ENCODE assay signal across 8 mouse cellular contexts in the genomic region with DNA sequence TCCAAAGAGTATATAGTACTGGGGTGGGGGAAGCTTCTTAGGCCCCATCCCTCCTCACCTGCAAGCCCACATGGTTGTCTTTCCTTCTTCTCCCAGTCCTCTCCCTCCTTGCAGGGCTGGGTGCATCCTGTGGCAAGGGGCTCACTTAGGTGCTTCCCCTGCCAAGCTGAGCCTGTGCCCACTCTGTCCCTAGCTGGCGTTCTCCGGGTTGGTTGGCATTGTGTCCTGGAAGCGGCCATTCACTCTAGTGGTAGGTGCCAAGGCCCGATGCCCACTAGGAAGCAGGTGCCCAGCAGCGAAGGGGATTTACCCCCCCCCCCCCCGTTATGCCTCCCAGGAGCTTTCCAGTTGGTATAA. TPM values are rescaled to one million over a fixed set of nuclear protein-coding genes. Genes with fewer than 3 reads are reported as not detected.
DNase-seq lines count a peak whose midpoint lies in the region; ATAC-seq and TF ChIP-seq lines count a peak whose summit lies in the region.

No protein-coding gene starts in this region.

- no peaks in the 10 kb centered on the region; the same call in 1 of the 2 replicates for H3K27me3 ChIP-seq in heart, embryonic 15.5 days
- H3K27me3 ChIP-seq in forebrain, embryonic 11.5 days (ENCODE audit: control insufficient read depth, insufficient read depth, low read length): no peaks in the 10 kb centered on the region
- H3K27me3 ChIP-seq in liver, embryonic 13.5 days: peaks cover 14% of the 10 kb centered on the region

- no peaks in the 10 kb centered on the region for H3K9me3 ChIP-seq in heart, embryonic 15.5 days (replicated peaks)
- H3K9me3 ChIP-seq in ES-E14 (ENCODE audit: control insufficient read depth, insufficient read depth, low read depth, low read length): no peaks in the 10 kb centered on the region
- no peaks in the 10 kb centered on the region for H3K9me3 ChIP-seq in forebrain, embryonic 11.5 days (ENCODE audit: control insufficient read depth, low read length)
- H3K9me3 ChIP-seq in liver, embryonic 13.5 days (replicated peaks): no peaks in the 10 kb centered on the region

- H3K4me2 ChIP-seq in heart, embryonic 15.5 days: peak overlapping the region; percentile 91
- peak overlapping the region; percentile 97 for H3K4me2 ChIP-seq in forebrain, embryonic 11.5 days (ENCODE audit: low read depth, low read length, severe bottlenecking)
- peak overlapping the region; percentile 86 for H3K4me2 ChIP-seq in liver, embryonic 13.5 days

- DNase-seq in heart, adult 9 months (ENCODE audit: low spot score in 2 of 2): no peak
- DNase-seq in ES-E14 (ENCODE audit: low read depth, low spot score) (no peak), MN1 (ENCODE audit: low spot score) (no peak)
- DNase-seq in forebrain, embryonic 11.5 days (ENCODE audit: low spot score): no peak
- no peak for DNase-seq in liver, embryonic 13.5 days
- DNase-seq in urinary bladder, postnatal 36 days (ENCODE audit: low spot score in 2 of 2): no peak
- DNase-seq in lung, adult 2 months: no peak

- H3K4me1 ChIP-seq in heart, embryonic 15.5 days (replicated peaks): peaks cover 21% of the 10 kb centered on the region
- H3K4me1 ChIP-seq in ES-E14 (ENCODE audit: control insufficient read depth in 2 of 2, insufficient read depth in 2 of 2, low read length in 2 of 2, poor library complexity in 1 of 2): peaks cover 5 to 26% of the 10 kb centered on the region in 2 experiments; a peak in 3 of 4 replicates
- peaks cover 24% of the 10 kb centered on the region for H3K4me1 ChIP-seq in forebrain, embryonic 11.5 days (replicated peaks; ENCODE audit: control insufficient read depth, insufficient read depth, low read length)
- H3K4me1 ChIP-seq in liver, embryonic 13.5 days (replicated peaks): peaks cover 59% of the 10 kb centered on the region
- peaks cover 7% of the 10 kb centered on the region; the same call in 1 of the 2 replicates for H3K4me1 ChIP-seq in lung, adult 2 months (ENCODE audit: control insufficient read depth, insufficient read depth, low read length)

- in situ Hi-C loops in ES-E14 (cut with MboI; ENCODE audit: low sequenced_read_pairs in 2 of 2, unreplicated experiment in 2 of 2): no loop called here

- ATAC-seq in heart, embryonic 15.5 days (replicated peaks; ENCODE audit: insufficient number of reproducible peaks, insufficient read depth, low FRiP score, low read depth): no peak
- no peak for ATAC-seq in forebrain, embryonic 11.5 days (replicated peaks; ENCODE audit: low FRiP score)
- no peak for ATAC-seq in liver, embryonic 13.5 days (ENCODE audit: low read depth)

- no peak for TF ChIP-seq CTCF in lung, adult 2 months (IDR thresholded peaks at IDR 0.05; ENCODE audit: insufficient read depth, low read length)

- H3K27ac ChIP-seq in heart, embryonic 15.5 days: no peak overlapping the region
- H3K27ac ChIP-seq in ES-E14 (ENCODE audit: insufficient read depth, low read depth, low read length, poor library complexity, severe bottlenecking): no peak overlapping the region
- no peak overlapping the region for H3K27ac ChIP-seq in forebrain, embryonic 11.5 days (ENCODE audit: low read depth, low read length)
- H3K27ac ChIP-seq in liver, embryonic 13.5 days: no peak overlapping the region

- peak overlapping the region; percentile 72 for H3K9ac ChIP-seq in heart, embryonic 15.5 days
- peak overlapping the region; percentile 79; the same call in 1 of the 2 replicates for H3K9ac ChIP-seq in ES-E14 (ENCODE audit: insufficient read depth, low read depth, low read length, poor library complexity, severe bottlenecking)
- H3K9ac ChIP-seq in forebrain, embryonic 11.5 days (ENCODE audit: low read length): peak overlapping the region; percentile 85
- peak overlapping the region; percentile 74 for H3K9ac ChIP-seq in liver, embryonic 13.5 days

- peaks cover 30% of the 10 kb centered on the region for H3K36me3 ChIP-seq in heart, embryonic 15.5 days
- peaks cover 18% of the 10 kb centered on the region for H3K36me3 ChIP-seq in ES-E14 (ENCODE audit: control insufficient read depth, insufficient read depth, low read length, poor library complexity, severe bottlenecking)
- H3K36me3 ChIP-seq in forebrain, embryonic 11.5 days (ENCODE audit: control insufficient read depth, insufficient read depth, low read length): peaks cover 9% of the 10 kb centered on the region; the same call in 1 of the 2 replicates
- peaks cover 40% of the 10 kb centered on the region for H3K36me3 ChIP-seq in liver, embryonic 13.5 days

- WGBS in heart, embryonic 15.5 days: 74% methylated on average over 6 of the region's 6 CpGs
- WGBS in forebrain, embryonic 11.5 days: 82% methylated on average over 6 of the region's 6 CpGs
- WGBS in liver, embryonic 13.5 days (ENCODE audit: insufficient replicate concordance): 70% methylated on average over 6 of the region's 6 CpGs
- 81% methylated on average over 5 of the region's 6 CpGs for WGBS in lung, adult 2 months

- H3K4me3 ChIP-seq in heart, embryonic 15.5 days: peak overlapping the region; percentile 81
- H3K4me3 ChIP-seq in ES-E14 (ENCODE audit: insufficient read depth in 1 of 2, low read depth in 1 of 2, low read length in 2 of 2, poor library complexity in 1 of 2, severe bottlenecking in 1 of 2): peak overlapping the region; percentile 72 to 83; a peak in 3 of 4 replicates
- H3K4me3 ChIP-seq in forebrain, embryonic 11.5 days (ENCODE audit: low read depth, low read length): peak overlapping the region; percentile 55
- H3K4me3 ChIP-seq in liver, embryonic 13.5 days (replicated peaks): peak overlapping the region; percentile 61
- H3K4me3 ChIP-seq in lung, adult 2 months (replicated peaks; ENCODE audit: extremely low read depth, low read depth, low read length): no peak overlapping the region

- no peak for TF ChIP-seq POLR2A in lung, adult 2 months (IDR thresholded peaks at IDR 0.05; ENCODE audit: borderline replicate concordance, extremely low read depth, low read depth, low read length)

TF ChIP-seq in ES-E14, 5 proteins besides CTCF, POLR2A, EP300 and RAD21:
- TF ChIP-seq ZNF384 (IDR thresholded peaks at IDR 0.05; ENCODE audit: low read depth, low read length) (no peak), HCFC1 (IDR thresholded peaks at IDR 0.05; ENCODE audit: borderline replicate concordance, insufficient read depth, low read length) (no peak), CHD2 (IDR thresholded peaks at IDR 0.05; ENCODE audit: low read depth, low read length) (no peak), ZC3H11A (IDR thresholded peaks at IDR 0.05; ENCODE audit: borderline replicate concordance, low read depth, low read length) (no peak), MAFK (IDR thresholded peaks at IDR 0.05; ENCODE audit: insufficient read depth, low read depth, low read length) (no peak)

RNA-seq across cellular contexts. Expression of a gene that starts 1.0 kb away (rescaled TPM):
- polyA plus RNA-seq in heart, embryonic 15.5 days (2015; fragmentation: Nextera tagmentation; extraction: Ambion mirVana): 10.5 and 19.2 TPM in 2 replicates
- 8.6 and 9.3 TPM in 2 replicates for total RNA-seq in ES-E14 (2012; rRNA removed)
- polyA plus RNA-seq in forebrain, embryonic 11.5 days (2014; fragmentation: Nextera tagmentation; extraction: Ambion mirVana): 26.3 and 27.8 TPM in 2 replicates
- 2.8 and 3.9 TPM in 2 replicates for polyA plus RNA-seq in liver, embryonic 13.5 days (2015; fragmentation: Nextera tagmentation; extraction: Ambion mirVana)
- 36.7 and 39.0 TPM in 2 replicates for polyA plus RNA-seq in lung, adult 2 months (2012; rRNA removed)

RNA-seq across cellular contexts. Expression of a gene that starts 6.7 kb away (rescaled TPM):
- 70.9 and 92.8 TPM in 2 replicates for polyA plus RNA-seq in heart, embryonic 15.5 days (2015; fragmentation: Nextera tagmentation; extraction: Ambion mirVana)
- total RNA-seq in ES-E14 (2012; rRNA removed): 83.2 and 102 TPM in 2 replicates
- polyA plus RNA-seq in forebrain, embryonic 11.5 days (2014; fragmentation: Nextera tagmentation; extraction: Ambion mirVana): 92.5 and 107 TPM in 2 replicates
- 67.4 and 72.1 TPM in 2 replicates for polyA plus RNA-seq in liver, embryonic 13.5 days (2015; fragmentation: Nextera tagmentation; extraction: Ambion mirVana)
- 123 and 127 TPM in 2 replicates for polyA plus RNA-seq in lung, adult 2 months (2012; rRNA removed)

RNA-seq across cellular contexts. Expression of a gene that starts 18.8 kb away (rescaled TPM):
- polyA plus RNA-seq in heart, embryonic 15.5 days (2015; fragmentation: Nextera tagmentation; extraction: Ambion mirVana): 27.3 and 34.7 TPM in 2 replicates
- 69.3 and 89.7 TPM in 2 replicates for total RNA-seq in ES-E14 (2012; rRNA removed)
- 32.4 and 37.7 TPM in 2 replicates for polyA plus RNA-seq in forebrain, embryonic 11.5 days (2014; fragmentation: Nextera tagmentation; extraction: Ambion mirVana)
- 21.7 and 23.7 TPM in 2 replicates for polyA plus RNA-seq in liver, embryonic 13.5 days (2015; fragmentation: Nextera tagmentation; extraction: Ambion mirVana)
- 56.4 and 94.2 TPM in 2 replicates for polyA plus RNA-seq in lung, adult 2 months (2012; rRNA removed)

RNA-seq across cellular contexts. Expression of a gene that starts 19.3 kb away (rescaled TPM):
- polyA plus RNA-seq in heart, embryonic 15.5 days (2015; fragmentation: Nextera tagmentation; extraction: Ambion mirVana): 14.2 and 20.1 TPM in 2 replicates
- 42.0 and 60.1 TPM in 2 replicates for total RNA-seq in ES-E14 (2012; rRNA removed)
- polyA plus RNA-seq in forebrain, embryonic 11.5 days (2014; fragmentation: Nextera tagmentation; extraction: Ambion mirVana): 34.7 and 40.8 TPM in 2 replicates
- 10.3 and 10.8 TPM in 2 replicates for polyA plus RNA-seq in liver, embryonic 13.5 days (2015; fragmentation: Nextera tagmentation; extraction: Ambion mirVana)
- polyA plus RNA-seq in lung, adult 2 months (2012; rRNA removed): 55.4 and 67.8 TPM in 2 replicates

RNA-seq across cellular contexts. Expression of a gene that starts 23.9 kb away (rescaled TPM):
- 0.52 and 1.1 TPM in 2 replicates for polyA plus RNA-seq in heart, embryonic 15.5 days (2015; fragmentation: Nextera tagmentation; extraction: Ambion mirVana)
- 4.0 and 6.0 TPM in 2 replicates for total RNA-seq in ES-E14 (2012; rRNA removed)
- polyA plus RNA-seq in forebrain, embryonic 11.5 days (2014; fragmentation: Nextera tagmentation; extraction: Ambion mirVana): 6.3 and 6.7 TPM in 2 replicates
- 0.75 and 0.78 TPM in 2 replicates for polyA plus RNA-seq in liver, embryonic 13.5 days (2015; fragmentation: Nextera tagmentation; extraction: Ambion mirVana)
- 0.33 and 0.67 TPM in 2 replicates for polyA plus RNA-seq in lung, adult 2 months (2012; rRNA removed)
